ENCODE assay signal across 8 mouse cellular contexts in the genomic region with DNA sequence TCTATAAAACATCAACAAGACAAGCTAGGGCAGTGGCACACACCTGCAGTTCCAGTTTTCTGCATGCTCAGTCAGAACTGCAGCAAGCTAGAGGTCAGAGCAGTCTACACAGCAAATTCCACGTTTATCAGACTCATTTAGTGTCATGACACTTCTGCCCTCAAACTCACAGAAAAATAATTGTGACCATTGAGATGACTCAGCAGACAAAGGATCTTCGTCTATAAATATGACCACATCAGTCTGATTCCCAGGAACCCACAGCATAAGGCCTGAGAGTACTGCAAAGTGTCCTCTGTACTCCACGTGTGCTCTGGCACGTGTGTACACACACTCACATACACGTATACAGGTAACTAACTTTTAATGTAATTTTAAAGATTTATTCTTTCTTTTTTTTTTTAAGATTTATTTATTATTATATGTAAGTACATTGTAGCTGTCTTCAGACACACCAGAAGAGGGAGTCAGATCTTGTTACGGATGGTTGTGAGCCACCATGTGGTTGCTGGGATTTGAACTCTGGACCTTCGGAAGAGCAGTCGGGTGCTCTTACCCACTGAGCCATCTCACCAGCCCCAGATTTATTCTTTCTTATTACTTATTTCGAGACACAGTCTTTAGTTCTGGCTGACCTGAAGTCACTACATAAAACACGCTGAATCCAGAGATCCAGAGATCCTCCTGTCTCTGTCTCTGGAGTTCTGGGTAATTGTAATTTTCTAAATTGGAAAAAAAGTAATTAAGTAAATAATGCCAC. TPM values are rescaled to one million over a fixed set of nuclear protein-coding genes. Genes with fewer than 3 reads are reported as not detected.
DNase-seq lines count a peak whose midpoint lies in the region; ATAC-seq and TF ChIP-seq lines count a peak whose summit lies in the region.

No protein-coding gene starts in this region.

- H3K9ac ChIP-seq in limb, embryonic 14.5 days (ENCODE audit: low read depth, low read length, severe bottlenecking): no peak overlapping the region
- H3K9ac ChIP-seq in stomach, postnatal 0 days (ENCODE audit: low read length): no peak overlapping the region

- TF ChIP-seq EP300 in stomach, postnatal 0 days (optimal IDR thresholded peaks at IDR 0.05): no peak

- no peak for ATAC-seq in megakaryocyte, adult 5-6 weeks (ENCODE audit: poor library complexity, severe bottlenecking)
- peak; percentile 3; the same call in 1 of the 2 replicates for ATAC-seq in limb, embryonic 14.5 days (ENCODE audit: low FRiP score, low read depth)
- ATAC-seq in stomach, postnatal 0 days (ENCODE audit: low FRiP score, low TSS enrichment): no peak

- H3K4me3 ChIP-seq in cerebellum, adult 2 months (replicated peaks; ENCODE audit: insufficient read depth, low read depth, low read length): peak overlapping the region; percentile 71
- H3K4me3 ChIP-seq in megakaryocyte, embryonic 14.5 days (replicated peaks): peak overlapping the region; percentile 97
- H3K4me3 ChIP-seq in limb, embryonic 14.5 days (replicated peaks; ENCODE audit: low read length): peak overlapping the region; percentile 82
- peak overlapping the region; percentile 72 for H3K4me3 ChIP-seq in stomach, postnatal 0 days (ENCODE audit: low read depth, low read length)

- WGBS in cerebellum, adult 2 months: 71% methylated on average over 10 of the region's 10 CpGs
- WGBS in limb, embryonic 14.5 days: 80% methylated on average over 9 of the region's 10 CpGs
- 71% methylated on average over 9 of the region's 10 CpGs for WGBS in stomach, postnatal 0 days

- no peaks in the 10 kb centered on the region for H3K27me3 ChIP-seq in cerebellum, adult 2 months (ENCODE audit: control insufficient read depth, insufficient read depth, low read length)
- peaks cover 2% of the 10 kb centered on the region for H3K27me3 ChIP-seq in megakaryocyte, embryonic 14.5 days (replicated peaks)
- no peaks in the 10 kb centered on the region for H3K27me3 ChIP-seq in limb, embryonic 14.5 days (ENCODE audit: control insufficient read depth, insufficient read depth, low read length)
- H3K27me3 ChIP-seq in stomach, postnatal 0 days (ENCODE audit: control insufficient read depth, insufficient read depth, low read length): no peaks in the 10 kb centered on the region

- no peak for TF ChIP-seq POLR2A in cerebellum, adult 2 months (IDR thresholded peaks at IDR 0.05; ENCODE audit: borderline replicate concordance, insufficient read depth, low read length)
- TF ChIP-seq POLR2A in limb, embryonic 14.5 days (IDR thresholded peaks at IDR 0.05; ENCODE audit: borderline replicate concordance, extremely low read depth, insufficient read depth, insufficient read length): no peak

- no peaks in the 10 kb centered on the region for H3K9me3 ChIP-seq in megakaryocyte, embryonic 14.5 days
- no peaks in the 10 kb centered on the region for H3K9me3 ChIP-seq in limb, embryonic 14.5 days (ENCODE audit: control insufficient read depth, low read length)
- no peaks in the 10 kb centered on the region for H3K9me3 ChIP-seq in stomach, postnatal 0 days (ENCODE audit: control insufficient read depth, low read length)

- H3K4me2 ChIP-seq in limb, embryonic 14.5 days (replicated peaks; ENCODE audit: low read depth, low read length, severe bottlenecking): peak overlapping the region; percentile 75; the same call in 1 of the 2 replicates
- peak overlapping the region; percentile 25; the same call in 1 of the 2 replicates for H3K4me2 ChIP-seq in stomach, postnatal 0 days (replicated peaks; ENCODE audit: low read depth)

- no peak overlapping the region for H3K27ac ChIP-seq in cerebellum, adult 2 months (ENCODE audit: insufficient read depth, low read length)
- H3K27ac ChIP-seq in limb, embryonic 14.5 days (replicated peaks; ENCODE audit: low read depth, low read length): no peak overlapping the region
- no peak overlapping the region for H3K27ac ChIP-seq in stomach, postnatal 0 days (replicated peaks)

- H3K36me3 ChIP-seq in megakaryocyte, embryonic 14.5 days (replicated peaks; ENCODE audit: low read length): peaks cover 33% of the 10 kb centered on the region
- H3K36me3 ChIP-seq in limb, embryonic 14.5 days (ENCODE audit: control insufficient read depth, insufficient read depth, low read length): peaks cover 26% of the 10 kb centered on the region
- H3K36me3 ChIP-seq in stomach, postnatal 0 days (ENCODE audit: control insufficient read depth, insufficient read depth, low read length): peaks cover 13% of the 10 kb centered on the region

- TF ChIP-seq CTCF in cerebellum, adult 2 months (IDR thresholded peaks at IDR 0.05; ENCODE audit: borderline replicate concordance, insufficient read depth, low read depth, low read length): no peak
- no peak for TF ChIP-seq CTCF in stomach, postnatal 0 days (IDR thresholded peaks at IDR 0.05; ENCODE audit: low read depth)

- no peak for DNase-seq in cerebellum, adult 2 months
- no peak for DNase-seq in cerebellum, postnatal 10 days
- DNase-seq in limb, embryonic 14.5 days (ENCODE audit: low spot score): no peak
- no peak for DNase-seq in stomach, postnatal 0 days (ENCODE audit: low spot score)
- no peak for DNase-seq in cerebellum, postnatal 36 days
- DNase-seq in layer of hippocampus, postnatal 36 days: no peak

- no peaks in the 10 kb centered on the region; the same call in 1 of the 2 replicates for H3K4me1 ChIP-seq in cerebellum, adult 2 months (ENCODE audit: control insufficient read depth, insufficient read depth, low read length)
- peaks cover 59% of the 10 kb centered on the region for H3K4me1 ChIP-seq in megakaryocyte, embryonic 14.5 days
- peaks cover 9% of the 10 kb centered on the region for H3K4me1 ChIP-seq in limb, embryonic 14.5 days (ENCODE audit: control insufficient read depth, insufficient read depth, low read length)
- H3K4me1 ChIP-seq in stomach, postnatal 0 days (replicated peaks; ENCODE audit: control insufficient read depth, insufficient read depth): no peaks in the 10 kb centered on the region; the same call in 1 of the 2 replicates

RNA-seq across cellular contexts. Expression of a gene that starts 0.6 kb away (rescaled TPM):
- 71.2 and 78.5 TPM in 2 replicates for polyA plus RNA-seq in cerebellum, adult 2 months (2012; rRNA removed)
- polyA plus RNA-seq in megakaryocyte, embryonic 14.5 days (2012; ENCODE audit: insufficient read depth, low replicate concordance): 9.5 and 80.5 TPM in 2 replicates
- total RNA-seq in megakaryocyte, adult 5-6 weeks (2015): 68.0 and 69.3 TPM in 2 replicates
- 57.1 and 62.0 TPM in 2 replicates for total RNA-seq in megakaryocyte, adult 5-6 weeks (2017)
- polyA plus RNA-seq in limb, embryonic 14.5 days (2012; rRNA removed): 52.9 and 56.4 TPM in 2 replicates
- 57.4 and 58.9 TPM in 2 replicates for polyA plus RNA-seq in limb, embryonic 14.5 days (2014; fragmentation: Nextera tagmentation; extraction: Ambion mirVana)
- 53.8 and 57.4 TPM in 2 replicates for polyA plus RNA-seq in stomach, postnatal 0 days (2015; fragmentation: Nextera tagmentation; extraction: Ambion mirVana)
- 10 to 100 TPM; 59.4 to 64.2 TPM for total RNA-seq in layer of hippocampus, postnatal 36 days (2021)

RNA-seq across cellular contexts. Expression of a gene that starts 5.5 kb away (rescaled TPM):
- not detected in 2 replicates for polyA plus RNA-seq in cerebellum, adult 2 months (2012; rRNA removed)
- polyA plus RNA-seq in megakaryocyte, embryonic 14.5 days (2012; ENCODE audit: insufficient read depth, low replicate concordance): not detected in 2 replicates
- total RNA-seq in megakaryocyte, adult 5-6 weeks (2015): not detected in 2 replicates
- total RNA-seq in megakaryocyte, adult 5-6 weeks (2017): not detected in 2 replicates
- polyA plus RNA-seq in limb, embryonic 14.5 days (2012; rRNA removed): not detected in 2 replicates
- not detected in 2 replicates for polyA plus RNA-seq in limb, embryonic 14.5 days (2014; fragmentation: Nextera tagmentation; extraction: Ambion mirVana)
- not detected in 2 replicates for polyA plus RNA-seq in stomach, postnatal 0 days (2015; fragmentation: Nextera tagmentation; extraction: Ambion mirVana)
- total RNA-seq in layer of hippocampus, postnatal 36 days (2021): not detected

RNA-seq across cellular contexts. Expression of a gene that starts 6.3 kb away (rescaled TPM):
- not detected in 2 replicates for polyA plus RNA-seq in cerebellum, adult 2 months (2012; rRNA removed)
- polyA plus RNA-seq in megakaryocyte, embryonic 14.5 days (2012; ENCODE audit: insufficient read depth, low replicate concordance): not detected in 2 replicates
- total RNA-seq in megakaryocyte, adult 5-6 weeks (2015): 0.21 TPM in 1 of 2 replicates, not detected in the other
- total RNA-seq in megakaryocyte, adult 5-6 weeks (2017): 0.16 and 0.55 TPM in 2 replicates
- not detected in 2 replicates for polyA plus RNA-seq in limb, embryonic 14.5 days (2012; rRNA removed)
- not detected in 2 replicates for polyA plus RNA-seq in limb, embryonic 14.5 days (2014; fragmentation: Nextera tagmentation; extraction: Ambion mirVana)
- polyA plus RNA-seq in stomach, postnatal 0 days (2015; fragmentation: Nextera tagmentation; extraction: Ambion mirVana): 0.45 and 0.79 TPM in 2 replicates
- total RNA-seq in layer of hippocampus, postnatal 36 days (2021): under 1 TPM in 1 of 2 experiments, not detected in 1; 0.48 TPM

RNA-seq across cellular contexts. Expression of a gene that starts 20.9 kb away (rescaled TPM):
- polyA plus RNA-seq in cerebellum, adult 2 months (2012; rRNA removed): 109 and 112 TPM in 2 replicates
- polyA plus RNA-seq in megakaryocyte, embryonic 14.5 days (2012; ENCODE audit: insufficient read depth, low replicate concordance): 188 and 196 TPM in 2 replicates
- total RNA-seq in megakaryocyte, adult 5-6 weeks (2015): 91.5 and 106 TPM in 2 replicates
- total RNA-seq in megakaryocyte, adult 5-6 weeks (2017): 53.1 and 76.1 TPM in 2 replicates
- polyA plus RNA-seq in limb, embryonic 14.5 days (2012; rRNA removed): 111 and 127 TPM in 2 replicates
- polyA plus RNA-seq in limb, embryonic 14.5 days (2014; fragmentation: Nextera tagmentation; extraction: Ambion mirVana): 98.8 and 99.2 TPM in 2 replicates
- 38.2 and 42.0 TPM in 2 replicates for polyA plus RNA-seq in stomach, postnatal 0 days (2015; fragmentation: Nextera tagmentation; extraction: Ambion mirVana)
- 10 to 100 TPM; 74.5 to 94.0 TPM for total RNA-seq in layer of hippocampus, postnatal 36 days (2021)

RNA-seq across cellular contexts. Expression of a gene that starts 29.5 kb away (rescaled TPM):
- 0.11 TPM in 1 of 2 replicates, not detected in the other for polyA plus RNA-seq in cerebellum, adult 2 months (2012; rRNA removed)
- polyA plus RNA-seq in megakaryocyte, embryonic 14.5 days (2012; ENCODE audit: insufficient read depth, low replicate concordance): 2.3 and 4.8 TPM in 2 replicates
- 8.3 and 12.3 TPM in 2 replicates for total RNA-seq in megakaryocyte, adult 5-6 weeks (2015)
- total RNA-seq in megakaryocyte, adult 5-6 weeks (2017): 6.7 and 6.9 TPM in 2 replicates
- 0.28 and 0.37 TPM in 2 replicates for polyA plus RNA-seq in limb, embryonic 14.5 days (2012; rRNA removed)
- polyA plus RNA-seq in limb, embryonic 14.5 days (2014; fragmentation: Nextera tagmentation; extraction: Ambion mirVana): 0.10 and 0.11 TPM in 2 replicates
- 3.9 TPM in 2 replicates for polyA plus RNA-seq in stomach, postnatal 0 days (2015; fragmentation: Nextera tagmentation; extraction: Ambion mirVana)
- total RNA-seq in layer of hippocampus, postnatal 36 days (2021): not detected
